Mouse (Mus musculus) stomach, embryonic 15.5 days (tissue): ENCODE results near the gene Mblac2. TPM values are rescaled to one million over a fixed set of nuclear protein-coding genes. Genes with fewer than 3 reads are reported as not detected.
A peak's percentile ranks its signal among the peaks of the same experiment; 100 is the strongest.

ENCODE experiments used
- ATAC-seq: fragments of 200-750 bp; cut with Nextera tagmentation; 2 replicates; pipeline ENCODE4 v1.8.0; 2017; ENCODE audit warnings: low read depth, moderate number of reproducible peaks, moderate TSS enrichment; ENCODE audit not compliant: insufficient read depth, low FRiP score
- H3K27ac ChIP-seq: fragments of 300-500 bp; sonication (generic); 2 replicates; pipeline ENCODE4 v1.5.1; 2015; ENCODE audit warnings: mild to moderate bottlenecking, inconsistent platforms
- H3K27me3 ChIP-seq: fragments of 300-500 bp; sonication (generic); replicated peaks from 2 replicates; pipeline ENCODE4 v1.6.1; 2015; ENCODE audit warnings: inconsistent platforms
- H3K36me3 ChIP-seq: fragments of 300-500 bp; sonication (generic); 2 replicates; pipeline ENCODE4 v1.6.1; 2015; ENCODE audit warnings: inconsistent platforms
- H3K4me1 ChIP-seq: fragments of 300-500 bp; sonication (generic); 2 replicates; pipeline ENCODE4 v1.6.1; 2015; ENCODE audit warnings: inconsistent platforms
- H3K4me2 ChIP-seq: fragments of 300-500 bp; sonication (generic); 2 replicates; pipeline ENCODE4 v1.6.1; 2015; ENCODE audit warnings: mild to moderate bottlenecking, inconsistent platforms
- H3K4me3 ChIP-seq: fragments of 300-500 bp; sonication (generic); replicated peaks from 2 replicates; pipeline ENCODE4 v1.5.1; 2015; ENCODE audit warnings: inconsistent platforms
- H3K9ac ChIP-seq: fragments of 300-500 bp; sonication (generic); 2 replicates; pipeline ENCODE4 v1.6.1; 2015; ENCODE audit warnings: inconsistent platforms
- H3K9me3 ChIP-seq: fragments of 300-500 bp; sonication (generic); 2 replicates; pipeline ENCODE4 v1.6.1; 2016; ENCODE audit warnings: inconsistent platforms
- WGBS: fragments of 180-500 bp; shearing (Covaris S2); methylation state at CpG from one replicate; pipeline ENCODE4 v1.1.7; 2015; 5-methylcytosine and 5-hydroxymethylcytosine counted together
- polyA plus RNA-seq: library from polyadenylated mRNA; unstranded; fragments of >200 nt; fragmentation: Nextera tagmentation; extraction: Ambion mirVana; gene quantifications from 2 replicates; pipeline ENCODE4 v1.2.1, GENCODE M21; 2015

Gene Mblac2
- 8.5 and 9.2 TPM in 2 replicates for polyA plus RNA-seq

DNA sequence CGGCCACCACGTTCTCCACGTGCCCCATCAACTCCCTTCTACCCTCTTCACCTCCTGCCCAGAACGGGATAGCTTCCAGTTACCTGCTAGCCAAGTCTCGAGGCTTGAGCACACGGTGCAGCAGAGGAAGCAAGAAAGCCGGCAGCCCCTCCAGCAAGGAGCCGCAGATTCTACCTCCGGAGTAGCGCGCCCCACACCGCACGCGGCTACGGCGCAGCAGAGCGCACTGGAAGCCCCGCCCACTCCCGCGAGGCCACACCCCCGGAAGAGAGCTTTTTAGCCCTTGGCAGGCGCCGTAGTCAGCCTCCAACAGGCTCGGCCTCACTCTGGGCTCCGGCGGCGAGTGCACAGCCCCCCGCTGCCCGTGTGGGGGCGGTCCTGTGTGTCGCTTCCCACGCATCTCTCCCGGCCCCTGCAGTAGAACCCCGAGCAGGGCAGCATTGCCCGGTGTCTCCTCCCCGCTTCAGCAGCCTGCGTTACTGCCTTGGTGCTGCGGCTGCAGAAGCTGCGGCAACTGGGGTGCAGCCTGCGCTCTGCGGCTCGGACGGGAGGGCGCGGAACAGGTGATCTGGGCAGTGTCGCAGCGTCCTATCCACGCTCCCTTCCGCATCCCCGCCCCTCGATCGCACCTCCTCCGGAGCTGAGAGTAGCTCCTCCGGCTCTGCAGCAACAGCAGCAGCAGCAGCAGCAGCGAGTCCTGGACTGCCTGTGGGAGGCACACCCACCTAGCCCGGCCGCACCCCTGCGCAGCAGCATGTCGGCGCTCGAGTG is at the start of gene Mblac2, which contains the start of gene Polr3g:
Gene Mblac2, plus strand, starts transcription at position 567 of the 771 bp plus-strand sequence.
Gene Polr3g, minus strand, starts transcription at position 239 of the 771 bp plus-strand sequence.
- Histone ChIP-seq H3K27ac (peak within 1 kb of the TSS; percentile 94), H3K4me3 (peak within 1 kb of the TSS; percentile 95), H3K4me1 (no peaks in the 10 kb centered on the region; the same call in 1 of the 2 replicates), H3K27me3 (no peaks in the 10 kb centered on the region), H3K4me2 (peak within 1 kb of the TSS; percentile 99), H3K36me3 (no peaks in the 10 kb centered on the region), H3K9ac (peak within 1 kb of the TSS; percentile 56; the same call in 1 of the 2 replicates), H3K9me3 (no peaks in the 10 kb centered on the region)
- peak; percentile 96 for ATAC-seq
- WGBS, result under 1% methylated on average over 61 of the region's 61 CpGs

- no peak overlapping the region for H3K4me2 ChIP-seq
- peak; percentile 82; the same call in 1 of the 2 replicates for ATAC-seq
- H3K9ac ChIP-seq, result no peak overlapping the region
- no peaks in the 10 kb centered on the region for H3K9me3 ChIP-seq
- no peak overlapping the region for H3K4me3 ChIP-seq
- no peaks in the 10 kb centered on the region; the same call in 1 of the 2 replicates for H3K4me1 ChIP-seq
- 81% methylated on average over 12 of the region's 12 CpGs for WGBS
- H3K27me3 ChIP-seq, result no peaks in the 10 kb centered on the region
- no peak overlapping the region for H3K27ac ChIP-seq
- H3K36me3 ChIP-seq, result peaks cover 14% of the 10 kb centered on the region
These were observed 47.4 kb upstream of the Mblac2 start for GRCm38 (mm10) chr13:81663566-81664330.

- Histone ChIP-seq H3K27me3 (no peaks in the 10 kb centered on the region), H3K9me3 (no peaks in the 10 kb centered on the region), H3K27ac (no peak overlapping the region), H3K36me3 (peaks cover 15% of the 10 kb centered on the region), H3K4me2 (no peak overlapping the region), H3K4me3 (no peak overlapping the region), H3K9ac (no peak overlapping the region), H3K4me1 (no peaks in the 10 kb centered on the region)
- no peak for ATAC-seq
- WGBS, result 86% methylated on average over 5 of the region's 5 CpGs
These were observed 46.8 kb upstream of the Mblac2 start for GRCm38 (mm10) chr13:81664331-81664698.

GRCm38 (mm10) chr13:81667713-81668112 is 43.4 kb upstream of the Mblac2 start:
- 91% methylated on average over 5 of the region's 5 CpGs for WGBS
- Histone ChIP-seq H3K4me2 (no peak overlapping the region), H3K9me3 (no peaks in the 10 kb centered on the region), H3K36me3 (peaks cover 21% of the 10 kb centered on the region), H3K4me3 (no peak overlapping the region), H3K27ac (no peak overlapping the region), H3K4me1 (no peaks in the 10 kb centered on the region), H3K9ac (no peak overlapping the region), H3K27me3 (no peaks in the 10 kb centered on the region)
- no peak for ATAC-seq

DNA sequence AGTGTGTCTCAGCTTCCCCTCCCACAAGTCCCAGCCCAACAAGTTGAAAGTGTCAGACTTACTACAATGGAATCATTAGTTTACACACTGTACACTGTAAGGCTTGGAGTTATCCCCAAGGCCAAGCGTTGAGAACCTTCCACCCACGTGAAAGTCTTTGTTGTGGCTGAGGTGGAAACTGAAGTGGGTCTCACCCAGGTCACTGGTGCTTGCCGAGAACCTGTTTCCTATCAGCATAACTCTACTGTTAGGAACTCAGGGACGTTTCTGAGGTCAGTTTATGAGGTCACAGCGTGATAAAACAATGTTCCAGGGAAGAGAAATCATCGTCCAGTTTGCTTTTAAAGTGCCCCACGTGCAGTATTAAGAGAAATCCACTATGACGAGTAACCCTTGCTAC is 35.8 kb upstream of the Mblac2 start:
- no peaks in the 10 kb centered on the region for H3K27me3 ChIP-seq
- 68% methylated on average over 8 of the region's 8 CpGs for WGBS
- H3K9ac ChIP-seq, result no peak overlapping the region
- no peak overlapping the region for H3K27ac ChIP-seq
- ATAC-seq, result no peak
- H3K4me2 ChIP-seq, result no peak overlapping the region
- peaks cover 8% of the 10 kb centered on the region; the same call in 1 of the 2 replicates for H3K36me3 ChIP-seq
- H3K4me3 ChIP-seq, result no peak overlapping the region
- H3K9me3 ChIP-seq, result no peaks in the 10 kb centered on the region
- H3K4me1 ChIP-seq, result no peaks in the 10 kb centered on the region

GRCm38 (mm10) chr13:81683107-81683506 is 28.0 kb upstream of the Mblac2 start:
- H3K4me1 ChIP-seq, result no peaks in the 10 kb centered on the region
- no peak overlapping the region for H3K4me2 ChIP-seq
- no peak for ATAC-seq
- WGBS, result 76% methylated on average over 3 of the region's 3 CpGs
- H3K27ac ChIP-seq, result no peak overlapping the region
- no peaks in the 10 kb centered on the region for H3K36me3 ChIP-seq
- no peaks in the 10 kb centered on the region for H3K9me3 ChIP-seq
- H3K4me3 ChIP-seq, result no peak overlapping the region
- H3K9ac ChIP-seq, result no peak overlapping the region
- H3K27me3 ChIP-seq, result no peaks in the 10 kb centered on the region

GRCm38 (mm10) chr13:81684258-81684657 is 26.9 kb upstream of the Mblac2 start:
- Histone ChIP-seq H3K27ac (no peak overlapping the region), H3K4me2 (no peak overlapping the region), H3K4me1 (no peaks in the 10 kb centered on the region), H3K36me3 (no peaks in the 10 kb centered on the region), H3K4me3 (no peak overlapping the region), H3K9ac (no peak overlapping the region), H3K27me3 (no peaks in the 10 kb centered on the region), H3K9me3 (no peaks in the 10 kb centered on the region)
- WGBS, result 63% methylated on average over 5 of the region's 5 CpGs
- no peak for ATAC-seq

DNA sequence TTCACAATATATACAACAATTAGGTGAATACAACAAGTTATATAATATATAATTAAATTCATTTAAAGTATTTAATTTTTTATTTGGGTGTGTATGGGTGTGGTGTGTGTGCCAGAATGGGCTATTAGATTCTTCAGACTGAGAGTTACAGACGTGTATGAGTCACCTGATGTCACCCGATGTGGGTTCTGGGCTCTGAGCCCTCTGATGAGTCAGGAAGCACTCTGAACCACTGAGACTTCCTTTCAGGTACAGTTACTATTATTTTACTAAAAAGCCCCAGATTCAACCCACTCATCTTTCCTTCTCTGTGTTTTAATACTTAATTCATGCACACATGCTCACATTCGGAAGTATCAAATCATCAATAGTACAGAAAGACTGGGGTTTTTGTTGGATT is 26.3 kb upstream of the Mblac2 start:
- WGBS, result 81% methylated on average over 3 of the region's 3 CpGs
- H3K9me3 ChIP-seq, result no peaks in the 10 kb centered on the region
- H3K27ac ChIP-seq, result no peak overlapping the region
- H3K4me2 ChIP-seq, result no peak overlapping the region
- no peak for ATAC-seq
- no peaks in the 10 kb centered on the region for H3K36me3 ChIP-seq
- H3K4me1 ChIP-seq, result no peaks in the 10 kb centered on the region
- no peak overlapping the region for H3K4me3 ChIP-seq
- no peaks in the 10 kb centered on the region for H3K27me3 ChIP-seq
- H3K9ac ChIP-seq, result no peak overlapping the region

GRCm38 (mm10) chr13:81689587-81689986 is 21.6 kb upstream of the Mblac2 start:
- ATAC-seq, result peak; percentile 27; the same call in 1 of the 2 replicates
- no peak overlapping the region for H3K9ac ChIP-seq
- H3K9me3 ChIP-seq, result no peaks in the 10 kb centered on the region
- no peak overlapping the region for H3K27ac ChIP-seq
- H3K4me3 ChIP-seq, result no peak overlapping the region
- no peak overlapping the region for H3K4me2 ChIP-seq
- H3K36me3 ChIP-seq, result no peaks in the 10 kb centered on the region
- no peaks in the 10 kb centered on the region for H3K27me3 ChIP-seq
- no peaks in the 10 kb centered on the region for H3K4me1 ChIP-seq
- 83% methylated on average over 3 of the region's 3 CpGs for WGBS

- peak; percentile 50; the same call in 1 of the 2 replicates for ATAC-seq
- 55% methylated on average over 10 of the region's 10 CpGs for WGBS
- no peak overlapping the region for H3K9ac ChIP-seq
These were observed 20.7 kb upstream of the Mblac2 start for GRCm38 (mm10) chr13:81690477-81690876.

GRCm38 (mm10) chr13:81691606-81692005 is 19.5 kb upstream of the Mblac2 start:
- H3K27me3 ChIP-seq, result no peaks in the 10 kb centered on the region
- H3K27ac ChIP-seq, result no peak overlapping the region
- no peaks in the 10 kb centered on the region for H3K4me1 ChIP-seq
- H3K4me2 ChIP-seq, result no peak overlapping the region
- no peak overlapping the region for H3K4me3 ChIP-seq
- no peak overlapping the region for H3K9ac ChIP-seq
- peak; percentile 60; the same call in 1 of the 2 replicates for ATAC-seq
- H3K36me3 ChIP-seq, result no peaks in the 10 kb centered on the region; the same call in 1 of the 2 replicates
- 64% methylated on average over 9 of the region's 9 CpGs for WGBS
- H3K9me3 ChIP-seq, result no peaks in the 10 kb centered on the region

More at GRCm38 (mm10) chr13:81690477-81690876, 20.7 kb upstream of the Mblac2 start:
- Histone ChIP-seq H3K9me3 (no peaks in the 10 kb centered on the region), H3K4me1 (no peaks in the 10 kb centered on the region), H3K36me3 (no peaks in the 10 kb centered on the region), H3K4me2 (no peak overlapping the region), H3K27ac (no peak overlapping the region), H3K27me3 (no peaks in the 10 kb centered on the region), H3K4me3 (no peak overlapping the region)

DNA sequence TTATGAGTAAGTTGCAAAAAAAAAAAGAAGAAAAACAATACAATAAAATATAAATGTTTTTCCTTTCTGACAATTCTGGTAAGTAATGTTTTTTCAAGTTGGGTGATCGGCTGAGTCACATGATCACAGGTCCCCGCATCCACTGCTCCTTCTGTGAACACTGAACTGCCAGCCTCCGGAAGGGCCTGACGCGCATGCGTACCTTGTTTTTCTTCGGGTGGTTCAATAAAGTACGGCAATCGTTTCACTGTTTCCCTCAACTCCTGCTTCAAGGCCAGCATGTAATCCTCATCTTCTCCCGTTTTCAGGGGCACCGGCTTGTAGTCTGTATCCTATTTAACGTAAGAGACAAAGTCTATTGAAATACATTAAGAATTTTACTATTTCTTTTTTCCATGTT is 16.7 kb upstream of the Mblac2 start:
- no peak overlapping the region for H3K9ac ChIP-seq
- H3K4me1 ChIP-seq, result no peaks in the 10 kb centered on the region
- H3K4me3 ChIP-seq, result no peak overlapping the region
- no peak overlapping the region for H3K27ac ChIP-seq
- no peak overlapping the region for H3K4me2 ChIP-seq
- ATAC-seq, result no peak
- no peaks in the 10 kb centered on the region for H3K27me3 ChIP-seq
- 92% methylated on average over 12 of the region's 12 CpGs for WGBS
- H3K9me3 ChIP-seq, result no peaks in the 10 kb centered on the region
- peaks cover 3% of the 10 kb centered on the region; the same call in 1 of the 2 replicates for H3K36me3 ChIP-seq
